Mouse (Mus musculus): ENCODE measurements at regions not wholly inside any gene's neighbourhood (a gene's known extent, or its start where the extent isn't known, plus 50 kb on each side); places are given as distances from the start of the nearest gene placed in this dataset.
"Not testable (repeated sequence)": the region's sequence is repeated elsewhere in the genome, so short reads cannot be mapped to it uniquely, and the experiment has no call there.

- no peak for DNase-seq (ENCODE audit: low read depth, low spot score)
Observed at GRCm38 (mm10) chr11:26826194-26826593, 232.4 kb upstream of the Vrk2 start.

DNA sequence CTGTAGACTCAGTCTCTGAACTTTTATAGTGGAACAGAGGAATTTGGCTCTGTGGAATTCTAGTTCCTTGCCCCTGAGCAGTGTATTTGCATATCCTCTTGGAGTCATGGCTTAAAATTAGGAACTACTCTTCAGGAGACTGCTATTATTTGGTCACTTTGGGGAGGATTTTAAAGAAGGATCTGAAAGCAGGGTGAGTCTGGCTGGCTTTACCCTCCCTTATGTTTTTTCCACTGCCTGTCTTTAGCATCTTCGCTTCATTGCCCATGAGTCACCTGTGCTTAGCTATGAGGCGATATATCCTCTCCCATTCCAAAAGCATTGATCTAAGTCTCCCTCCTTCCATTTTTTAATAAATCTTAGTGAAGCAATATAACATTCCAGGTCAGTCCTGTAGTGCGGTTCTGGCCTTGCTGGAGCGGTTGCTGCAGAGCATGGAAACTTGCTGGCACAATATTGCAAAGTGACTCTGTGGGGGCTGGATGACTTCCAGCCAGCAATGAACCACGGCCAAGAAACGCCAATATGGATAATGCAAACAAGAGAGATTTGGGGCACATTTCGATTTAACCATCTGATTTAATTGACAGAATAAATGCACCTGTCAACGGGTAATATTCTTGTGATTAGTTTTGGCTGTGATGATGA lies 230.4 kb upstream of the Vrk2 start:
- no peak for DNase-seq (ENCODE audit: low read depth, low spot score)

GRCm38 (mm10) chr11:26821091-26821490 lies 227.3 kb upstream of the Vrk2 start:
- DNase-seq (ENCODE audit: low read depth, low spot score): no peak

DNA sequence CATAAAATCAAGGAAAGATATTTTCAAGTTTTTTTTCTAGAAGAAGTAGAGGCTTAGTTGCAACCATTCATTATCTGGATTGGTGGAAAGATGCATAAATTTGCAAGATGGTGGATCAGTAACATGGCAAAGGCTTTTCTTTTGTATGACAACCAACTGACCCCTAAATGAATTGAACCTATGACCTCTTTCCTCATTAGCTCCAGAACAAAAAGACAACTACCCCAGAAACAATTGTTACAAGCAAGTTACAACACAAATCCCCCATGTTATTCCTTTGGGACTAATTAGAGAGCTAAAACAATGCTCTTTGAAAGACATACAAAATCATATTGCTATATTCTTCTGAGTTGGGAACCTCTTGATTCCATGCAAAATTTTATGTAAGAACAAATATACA lies 223.5 kb upstream of the Vrk2 start:
- DNase-seq (ENCODE audit: low read depth, low spot score): no peak

- no peak for DNase-seq (ENCODE audit: low read depth, low spot score)
Observed at GRCm38 (mm10) chr11:26815104-26815503, 221.3 kb upstream of the Vrk2 start.

DNA sequence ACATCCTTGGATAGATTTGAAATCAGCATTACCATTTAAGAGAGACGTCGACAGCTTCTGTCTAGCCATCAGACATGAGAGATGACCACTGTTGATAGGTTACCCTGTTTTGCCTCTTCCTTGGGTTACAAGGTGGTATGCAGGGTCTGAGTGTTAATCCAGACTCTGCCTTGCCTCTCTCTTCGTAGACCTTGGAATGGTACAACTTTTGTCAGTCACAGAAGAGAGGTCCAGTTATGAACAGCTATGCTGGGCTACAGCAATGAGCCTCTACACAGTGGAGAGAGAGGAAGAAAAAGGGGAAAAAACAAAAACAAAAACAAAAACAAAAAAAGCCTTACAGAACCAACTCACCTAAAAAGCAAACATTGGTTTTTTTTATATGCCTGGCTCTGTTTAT lies 220.8 kb upstream of the Vrk2 start:
- DNase-seq (ENCODE audit: low read depth, low spot score): no peak

DNA sequence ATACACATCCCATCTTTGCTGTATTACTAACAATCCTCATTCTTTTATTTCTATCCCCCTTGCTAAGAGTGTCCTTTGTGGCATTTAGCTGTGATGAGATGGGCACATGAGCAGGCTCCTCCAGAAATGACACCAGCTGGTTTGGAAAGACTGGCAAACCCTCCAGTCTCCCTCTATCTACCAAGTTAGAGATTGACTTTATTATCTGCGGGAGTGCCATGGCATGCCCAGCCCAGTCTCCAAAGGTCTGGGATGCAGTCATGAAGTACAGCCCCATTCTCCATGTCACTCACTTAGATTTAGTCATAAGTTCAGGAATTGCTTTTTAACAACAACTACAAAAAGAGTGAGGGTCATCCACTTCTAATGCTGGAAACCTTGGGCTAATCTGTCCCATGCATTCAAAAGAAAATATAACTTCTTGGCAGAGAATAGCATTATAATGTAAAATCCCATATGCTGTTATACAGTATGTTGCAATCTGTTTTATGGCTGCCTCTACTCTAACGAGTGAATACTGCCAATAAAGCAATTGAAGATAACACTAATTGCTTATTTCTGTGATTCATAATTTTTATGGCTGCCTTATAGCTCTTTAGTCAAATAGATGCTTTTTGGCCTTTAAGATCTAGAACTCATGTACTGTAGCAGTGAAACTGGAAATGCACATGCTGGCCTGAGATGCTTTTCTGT lies 208.6 kb upstream of the Vrk2 start:
- no peak for DNase-seq (ENCODE audit: low read depth, low spot score)

DNA sequence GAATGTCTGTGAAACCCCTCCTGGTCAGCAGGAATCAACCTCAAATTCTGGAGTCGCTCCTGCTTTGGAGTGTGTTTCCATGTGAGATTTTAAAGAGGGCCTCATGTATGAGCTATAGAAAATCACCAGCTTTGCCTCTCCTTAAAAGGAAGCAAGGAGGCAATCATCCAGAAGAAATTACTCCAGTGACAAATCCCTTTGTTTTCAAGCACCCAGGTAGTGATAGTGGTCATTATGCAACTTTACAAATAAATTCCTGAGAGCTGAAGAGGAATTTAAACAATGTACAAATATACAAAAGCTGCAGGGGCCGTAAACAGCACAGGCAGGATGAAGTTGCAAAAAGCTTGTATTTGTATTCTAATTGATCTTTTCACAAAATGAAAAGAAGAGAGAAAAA lies 206.5 kb upstream of the Vrk2 start:
- no peak for DNase-seq (ENCODE audit: low read depth, low spot score)

- DNase-seq (ENCODE audit: low read depth, low spot score): no peak
Observed at GRCm38 (mm10) chr11:26794629-26794966, 200.8 kb upstream of the Vrk2 start.

DNA sequence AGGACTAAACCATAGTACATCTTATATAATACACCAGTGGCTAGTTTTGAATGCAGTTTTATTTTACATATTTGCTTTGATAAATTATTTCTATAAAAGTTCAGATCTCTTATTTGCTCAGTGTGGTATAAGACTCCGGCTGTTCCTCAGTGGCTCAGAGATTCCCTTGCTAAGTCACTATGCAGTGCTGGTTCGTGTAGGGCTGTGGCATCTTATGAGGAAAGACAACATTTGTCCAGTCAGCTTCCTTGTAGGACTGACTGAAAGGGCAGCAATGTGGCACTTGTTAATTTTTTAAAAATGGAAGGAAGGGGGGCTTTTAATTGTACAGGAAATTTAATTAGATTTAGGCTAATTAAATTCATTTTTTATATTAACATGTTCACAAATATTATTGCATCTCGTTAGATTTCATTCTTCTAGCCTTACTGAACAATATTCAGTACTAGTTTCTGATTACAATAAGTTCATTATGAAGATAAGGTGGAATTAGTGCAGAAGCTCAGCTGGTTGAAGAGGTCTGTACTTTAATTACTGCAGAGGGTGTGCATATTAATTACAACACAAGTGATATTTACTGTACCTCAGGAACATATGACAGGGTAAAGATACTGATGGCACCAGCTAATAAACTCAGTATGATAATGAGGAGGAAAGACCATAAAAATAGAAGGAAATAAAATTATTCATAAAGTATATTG lies 200.3 kb upstream of the Vrk2 start:
- DNase-seq (ENCODE audit: low read depth, low spot score): no peak

GRCm38 (mm10) chr11:26789281-26789680 lies 195.5 kb upstream of the Vrk2 start:
- DNase-seq (ENCODE audit: low read depth, low spot score): no peak

DNA sequence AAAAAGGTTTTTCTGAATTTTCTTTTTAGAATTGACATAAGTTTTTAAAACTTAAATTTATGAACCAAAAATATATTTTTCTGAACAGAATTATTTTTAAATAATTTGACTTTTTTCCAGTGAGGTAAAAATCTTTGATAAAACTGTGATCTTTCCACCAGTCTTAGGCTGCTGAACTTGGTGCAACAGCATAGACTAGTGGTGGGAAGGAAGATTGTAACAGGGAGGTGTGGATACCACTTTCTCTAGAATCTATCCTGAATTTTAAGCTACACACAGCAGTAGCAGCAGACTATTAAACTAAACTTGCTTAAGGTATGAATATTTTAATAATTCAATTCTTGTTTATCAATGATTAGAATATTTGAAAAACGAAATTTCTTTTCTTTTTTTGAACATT lies 191.4 kb upstream of the Vrk2 start:
- peak; percentile 31 for DNase-seq (ENCODE audit: low read depth, low spot score)

- no peak for DNase-seq (ENCODE audit: low read depth, low spot score)
Observed at GRCm38 (mm10) chr11:26773122-26773796, 179.5 kb upstream of the Vrk2 start.

DNA sequence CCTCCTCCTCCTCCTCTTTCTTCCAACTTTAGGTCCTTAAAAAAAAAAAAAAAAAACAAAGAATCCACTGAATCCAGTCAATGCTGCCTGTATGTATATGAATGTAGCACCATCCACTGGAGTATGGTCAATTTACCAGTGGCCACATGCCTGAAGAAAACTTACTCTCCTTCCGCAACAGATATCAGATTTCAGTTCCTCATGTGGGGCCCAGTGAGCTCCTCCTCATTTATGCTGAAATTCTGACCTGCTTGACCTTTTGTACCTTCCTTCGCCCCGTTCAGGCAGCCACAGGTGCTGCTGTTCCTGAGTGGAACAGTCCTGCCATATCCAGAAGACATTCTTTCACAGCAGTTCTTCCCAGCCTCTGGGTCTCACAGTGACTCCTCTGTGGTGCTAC lies 161.8 kb upstream of the Vrk2 start:
- no peak for DNase-seq (ENCODE audit: low read depth, low spot score)

DNA sequence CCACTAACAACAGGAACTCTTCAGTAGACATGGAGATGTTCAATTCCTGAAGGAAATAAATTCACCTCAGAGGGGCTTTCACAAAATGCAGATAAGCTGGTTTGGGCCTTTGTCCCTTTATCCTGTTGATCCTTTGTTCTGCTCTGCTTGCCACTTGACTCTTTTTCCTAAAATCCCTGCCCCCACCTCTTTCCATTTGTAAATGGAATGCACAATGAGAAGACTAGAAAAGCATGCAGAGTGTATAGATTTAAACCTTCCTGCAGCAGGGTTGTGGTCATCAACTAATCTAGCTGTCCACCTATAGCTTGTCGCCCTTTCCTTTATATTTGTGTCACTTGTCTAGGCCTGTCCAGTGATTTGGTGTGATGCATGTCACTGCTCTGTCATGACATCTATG lies 159.8 kb upstream of the Vrk2 start:
- DNase-seq (ENCODE audit: low read depth, low spot score): no peak

- no peak for DNase-seq (ENCODE audit: low read depth, low spot score)
Observed at GRCm38 (mm10) chr11:26742235-26742634, 148.4 kb upstream of the Vrk2 start.

- DNase-seq (ENCODE audit: low read depth, low spot score): no peak
Observed at GRCm38 (mm10) chr11:26739732-26740131, 145.9 kb upstream of the Vrk2 start.

DNA sequence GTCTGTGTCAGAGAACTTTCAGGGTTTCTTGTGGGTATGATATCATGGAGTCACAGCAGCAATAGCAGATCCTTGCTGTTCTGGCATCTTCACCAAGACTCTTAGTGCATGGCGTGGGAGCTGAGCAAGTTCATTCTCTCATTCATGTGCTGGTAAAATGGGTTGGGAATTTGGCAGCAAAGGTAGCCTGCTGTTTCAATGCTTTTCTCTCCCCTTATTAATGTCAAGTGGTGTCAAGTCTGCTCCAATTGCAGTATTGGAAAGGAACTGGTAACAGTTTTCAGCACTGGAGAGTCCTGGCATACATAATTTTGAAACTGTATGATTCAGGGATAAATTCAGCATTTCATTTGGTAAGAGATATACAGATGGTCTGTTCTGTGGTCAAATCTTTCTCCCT lies 133.2 kb upstream of the Vrk2 start:
- no peak for DNase-seq (ENCODE audit: low read depth, low spot score)

DNA sequence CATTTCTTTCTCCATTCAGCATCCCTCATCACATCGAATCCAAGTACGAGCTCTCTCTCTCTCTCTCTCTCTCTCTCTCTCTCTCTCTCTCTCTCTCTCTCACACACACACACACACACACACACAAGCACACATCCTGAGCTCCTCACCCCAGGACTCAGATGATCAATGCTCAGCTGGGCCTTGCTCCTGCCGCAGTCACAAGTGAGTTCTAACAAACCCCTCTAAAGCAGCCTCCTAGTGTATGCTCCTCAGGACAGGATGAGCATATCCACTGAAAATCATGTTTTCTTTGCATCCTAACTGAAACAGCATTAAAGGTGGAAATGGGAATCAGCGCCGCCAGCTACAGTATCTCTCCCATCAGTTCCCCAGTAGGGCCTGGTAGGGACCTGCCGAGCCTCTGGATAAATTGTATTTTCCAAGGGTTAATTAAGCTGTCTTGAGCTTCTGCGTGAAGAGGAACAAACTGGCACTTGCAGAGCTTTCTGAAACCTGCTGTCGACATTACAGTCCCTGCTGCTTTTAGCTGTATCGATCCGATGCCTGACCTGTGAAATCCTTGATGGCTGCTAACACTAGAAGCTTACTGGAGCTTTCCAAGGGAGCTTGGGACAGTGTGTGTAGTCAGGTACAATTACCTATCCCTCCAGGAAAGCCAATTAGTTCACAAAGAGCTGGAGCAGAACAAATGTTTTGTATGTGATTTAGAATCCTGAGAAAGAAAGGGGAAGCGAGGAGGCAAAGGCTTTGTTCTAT lies 131.3 kb upstream of the Vrk2 start:
- no peak for DNase-seq (ENCODE audit: low read depth, low spot score)

GRCm38 (mm10) chr11:26722292-26722691 lies 128.5 kb upstream of the Vrk2 start:
- DNase-seq (ENCODE audit: low read depth, low spot score): no peak

GRCm38 (mm10) chr11:26721173-26721572 lies 127.4 kb upstream of the Vrk2 start:
- DNase-seq (ENCODE audit: low read depth, low spot score): no peak

- not testable (repeated sequence) for DNase-seq (ENCODE audit: low read depth, low spot score)
Observed at GRCm38 (mm10) chr11:26711237-26711636, 117.4 kb upstream of the Vrk2 start.

Measured in 3T3-L1 (cell line).